Mouse (Mus musculus): ENCODE results near the gene Igf2bp3.

The Igf2bp3 gene

GRCm38 (mm10) chr6:49079313-49079712 is 135.4 kb downstream of the Igf2bp3 start:
- in situ Hi-C loops (cut with MboI; ENCODE audit: low sequenced_read_pairs), result no loop called here

DNA sequence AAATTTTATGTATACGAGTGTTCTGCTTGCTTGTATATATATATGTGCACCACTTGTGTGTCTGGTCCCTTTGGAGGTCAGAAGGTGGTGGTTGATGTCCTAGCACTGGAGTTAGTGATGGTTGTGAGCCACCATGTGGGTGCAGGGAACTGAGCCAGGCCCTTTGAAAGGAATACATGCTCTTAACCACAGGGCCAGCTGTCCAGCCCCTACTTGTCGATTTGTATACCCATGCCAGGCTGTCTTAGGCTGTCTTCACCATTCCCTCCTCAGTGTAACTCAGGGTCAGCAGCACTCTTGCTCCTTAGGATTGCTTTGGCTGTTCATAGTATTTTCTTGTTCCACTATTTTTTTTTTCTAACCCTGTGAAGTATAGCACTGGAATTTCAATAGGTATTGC is 136.9 kb downstream of the Igf2bp3 start:
- in situ Hi-C loops (cut with MboI; ENCODE audit: low sequenced_read_pairs), result no loop called here

GRCm38 (mm10) chr6:49074117-49074490 is 140.7 kb downstream of the Igf2bp3 start:
- in situ Hi-C loops (cut with MboI; ENCODE audit: low sequenced_read_pairs), result loop anchor here (25.0 kb wide), 1 partner anchor 313 kb away; the partner anchor contains the start of gene Stk31

DNA sequence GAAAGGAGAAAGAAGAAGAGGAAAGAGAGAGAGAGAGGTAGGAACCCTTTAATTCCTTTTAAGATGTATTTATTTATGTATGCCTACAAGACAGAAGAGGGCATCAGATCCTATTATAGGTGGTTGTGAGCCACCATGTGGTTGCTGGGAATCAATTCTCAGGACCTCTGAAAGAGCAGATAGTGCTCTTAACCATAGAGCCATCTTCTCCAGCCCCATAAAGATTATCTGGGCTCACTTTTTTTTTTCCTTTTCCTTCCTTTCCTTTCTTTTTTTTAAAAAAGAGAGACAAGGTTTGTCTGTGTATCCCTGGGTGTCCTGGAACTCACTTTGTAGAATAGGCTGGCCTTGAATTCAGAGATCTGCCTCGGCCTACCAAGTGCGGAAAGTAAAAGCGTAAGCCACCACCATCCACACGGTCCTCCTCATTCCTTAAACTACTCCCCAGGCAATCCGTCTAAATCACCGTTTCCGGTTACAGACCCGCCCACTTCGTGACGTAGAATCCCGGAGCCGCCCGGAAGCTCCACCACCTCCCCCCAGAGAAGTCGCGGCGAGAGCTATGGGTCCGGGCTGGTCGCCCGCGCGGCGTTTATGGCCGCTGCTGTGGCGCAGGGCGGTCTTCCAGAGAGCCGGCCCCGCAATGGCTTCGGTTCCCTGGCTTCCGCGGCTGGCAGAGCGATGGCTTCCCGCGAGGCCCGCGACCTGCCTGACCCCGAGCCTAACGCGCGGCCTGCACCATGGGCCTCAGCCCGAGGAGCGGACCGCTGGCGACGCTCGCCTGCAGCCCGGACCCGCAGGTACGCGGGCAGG is 141.2 kb downstream of the Igf2bp3 start, which contains the start of gene Malsu1:
Malsu1 (plus strand) TSS at position 492 of the 813 bp plus-strand sequence.
- in situ Hi-C loops (cut with MboI; ENCODE audit: low sequenced_read_pairs), result loop anchor here (25.0 kb wide), 1 partner anchor 314 kb away; the partner anchor contains the start of gene Stk31

GRCm38 (mm10) chr6:49068361-49068760 is 146.4 kb downstream of the Igf2bp3 start:
- in situ Hi-C loops (cut with MboI; ENCODE audit: low sequenced_read_pairs), result loop anchor here (25.0 kb wide), 1 partner anchor 319 kb away; the partner anchor contains the start of gene Stk31

DNA sequence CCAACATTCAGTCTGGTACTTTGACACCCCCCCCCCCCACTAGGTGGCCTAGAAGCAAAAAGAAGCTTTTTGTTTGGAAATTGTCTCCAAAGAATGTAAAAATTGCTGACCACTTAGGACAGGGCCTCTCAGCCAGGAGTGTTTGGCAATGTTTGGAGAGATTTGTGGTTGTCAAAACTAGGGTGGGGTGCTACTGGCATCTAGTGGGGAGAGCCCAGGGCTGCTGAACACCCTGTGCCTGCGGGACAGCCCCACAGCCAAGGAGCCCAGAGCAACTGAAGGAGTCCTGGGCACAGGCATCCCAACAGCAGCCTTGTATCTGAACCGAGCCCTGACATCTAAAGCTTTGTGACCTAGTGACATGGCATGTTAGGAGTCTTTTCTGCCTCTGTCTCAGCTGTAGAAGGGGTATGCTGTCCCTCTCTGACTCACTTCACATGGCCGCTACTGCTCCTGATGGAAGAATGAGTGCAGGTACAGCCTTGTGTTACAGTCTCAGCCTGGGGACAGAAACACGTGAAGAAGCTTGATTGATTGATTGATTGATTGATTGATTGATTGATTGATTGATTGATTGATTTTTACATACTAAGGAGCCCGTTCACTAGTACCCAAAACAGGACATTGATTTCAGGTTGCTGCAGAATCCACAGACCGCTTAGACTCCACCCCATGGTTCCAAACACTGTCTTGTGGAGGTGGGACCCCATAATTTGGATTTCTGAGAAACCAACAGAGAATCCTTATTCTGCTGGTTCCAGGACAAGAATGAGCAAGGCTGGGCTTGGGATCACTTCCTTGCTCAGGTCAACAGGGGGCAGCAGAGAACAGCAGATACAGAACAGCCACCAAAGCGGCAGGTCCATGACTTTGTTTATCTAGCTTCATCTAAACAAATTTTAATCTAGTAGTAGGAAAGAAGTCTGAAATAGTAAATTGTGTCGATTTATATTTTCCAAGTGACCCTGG is 157.4 kb downstream of the Igf2bp3 start:
- in situ Hi-C loops (cut with MboI; ENCODE audit: low sequenced_read_pairs), result loop anchor here (10.0 to 25.0 kb wide), 2 partner anchors 187 to 330 kb away; partner anchors contain the start of gene Stk31

DNA sequence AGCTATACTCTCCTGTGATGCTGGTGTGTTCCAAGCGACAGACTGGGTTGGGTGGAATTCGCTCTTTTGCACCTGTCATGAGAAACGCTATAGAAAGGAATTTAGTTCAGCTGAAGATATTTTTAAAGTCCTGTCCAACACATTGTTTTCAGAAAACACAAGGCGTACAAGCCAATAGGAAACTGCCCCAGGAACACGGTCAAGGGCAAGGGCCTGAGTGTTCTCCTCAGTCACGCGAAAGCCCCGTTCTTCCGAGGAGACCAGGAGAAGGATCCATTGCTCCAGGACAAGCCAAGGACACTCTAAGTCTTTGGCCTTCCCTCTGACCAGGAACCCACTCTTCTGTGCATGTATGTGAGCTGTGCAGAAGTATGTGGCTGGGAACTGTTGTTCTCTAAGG is 158.7 kb downstream of the Igf2bp3 start:
- in situ Hi-C loops (cut with MboI; ENCODE audit: low sequenced_read_pairs), result loop anchor here (10.0 to 25.0 kb wide), 2 partner anchors 189 to 331 kb away; partner anchors contain the start of gene Stk31

GRCm38 (mm10) chr6:49055256-49055733 is 159.5 kb downstream of the Igf2bp3 start:
- in situ Hi-C loops (cut with MboI; ENCODE audit: low sequenced_read_pairs), result loop anchor here (10.0 to 25.0 kb wide), 2 partner anchors 190 to 332 kb away; partner anchors contain the start of gene Stk31

GRCm38 (mm10) chr6:49052191-49052590 is 162.6 kb downstream of the Igf2bp3 start:
- in situ Hi-C loops (cut with MboI; ENCODE audit: low sequenced_read_pairs), result loop anchor here (10.0 to 25.0 kb wide), 2 partner anchors 193 to 335 kb away; partner anchors contain the start of gene Stk31

DNA sequence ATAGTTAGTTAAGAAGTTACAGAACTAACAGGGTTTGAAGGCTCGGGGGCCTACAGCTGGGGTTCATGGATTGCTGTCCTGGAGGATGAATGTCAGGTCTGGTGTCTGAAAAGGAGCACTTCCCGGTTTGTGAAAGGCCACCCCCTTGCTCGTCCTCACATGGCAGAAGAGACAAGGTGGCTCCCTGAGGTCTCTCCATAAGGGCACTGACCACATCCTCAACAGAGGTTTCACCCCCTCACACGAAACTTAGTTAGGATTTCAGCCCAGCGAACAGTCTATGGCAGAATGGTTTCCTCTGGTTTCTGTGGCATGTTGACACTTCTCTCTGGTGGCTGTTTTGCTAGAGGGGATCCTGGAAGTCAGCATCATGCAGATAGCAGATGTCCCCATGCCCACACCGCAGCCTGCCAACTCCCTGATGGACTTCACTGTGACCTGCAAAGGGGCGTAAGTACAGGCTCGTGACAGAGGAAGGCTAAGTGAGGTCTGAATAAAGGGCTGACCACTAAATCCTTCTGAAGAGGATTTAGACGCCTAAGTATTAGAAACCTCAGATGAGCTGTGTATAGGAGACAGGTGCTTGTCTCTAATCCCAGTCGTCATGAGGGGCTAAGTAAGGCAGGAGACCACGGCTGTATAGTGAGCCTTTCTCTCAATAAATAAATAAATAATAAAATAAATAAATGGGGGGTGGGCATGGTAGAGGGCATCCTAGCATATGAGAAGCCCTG is 163.9 kb downstream of the Igf2bp3 start:
- in situ Hi-C loops (cut with MboI; ENCODE audit: low sequenced_read_pairs), result loop anchor here (10.0 to 25.0 kb wide), 2 partner anchors 194 to 336 kb away; partner anchors contain the start of gene Stk31

DNA sequence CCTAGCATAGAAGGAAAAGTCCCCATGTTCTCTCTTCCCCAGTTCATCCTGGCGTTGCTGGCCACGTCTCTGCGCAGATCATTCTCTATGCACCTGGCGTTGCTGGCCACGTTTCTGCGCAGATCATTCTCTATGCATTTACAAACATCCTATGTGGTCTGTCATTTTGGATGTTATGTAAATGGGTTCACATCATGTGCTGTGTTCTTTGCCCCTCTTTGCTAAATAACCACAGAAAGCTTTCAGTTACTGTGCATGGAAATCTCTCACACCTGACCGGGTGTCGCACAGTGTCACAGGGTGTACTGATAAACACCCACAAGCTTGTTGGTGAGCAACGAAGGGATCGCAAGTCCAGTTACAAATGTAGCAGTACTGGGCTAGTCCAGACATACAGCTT is 166.4 kb downstream of the Igf2bp3 start:
- in situ Hi-C loops (cut with MboI; ENCODE audit: low sequenced_read_pairs), result no loop called here

DNA sequence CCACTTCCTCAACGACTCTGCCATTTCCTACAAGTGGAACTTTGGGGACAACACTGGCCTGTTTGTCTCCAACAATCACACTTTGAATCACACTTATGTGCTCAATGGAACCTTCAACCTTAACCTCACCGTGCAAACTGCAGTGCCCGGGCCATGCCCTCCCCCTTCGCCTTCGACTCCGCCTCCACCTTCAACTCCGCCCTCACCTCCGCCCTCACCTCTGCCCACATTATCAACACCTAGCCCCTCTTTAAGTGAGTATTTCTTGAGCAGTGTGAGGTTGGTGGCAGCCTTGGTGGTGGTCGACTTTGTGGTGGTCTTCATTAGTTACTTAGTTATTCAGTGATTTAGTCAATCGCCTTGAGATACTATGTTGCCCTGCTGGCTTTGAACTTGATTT is 166.9 kb downstream of the Igf2bp3 start:
- in situ Hi-C loops (cut with MboI; ENCODE audit: low sequenced_read_pairs), result no loop called here

- in situ Hi-C loops (cut with MboI; ENCODE audit: low sequenced_read_pairs), result no loop called here
Measured at GRCm38 (mm10) chr6:49046976-49047375, 167.8 kb downstream of the Igf2bp3 start.

DNA sequence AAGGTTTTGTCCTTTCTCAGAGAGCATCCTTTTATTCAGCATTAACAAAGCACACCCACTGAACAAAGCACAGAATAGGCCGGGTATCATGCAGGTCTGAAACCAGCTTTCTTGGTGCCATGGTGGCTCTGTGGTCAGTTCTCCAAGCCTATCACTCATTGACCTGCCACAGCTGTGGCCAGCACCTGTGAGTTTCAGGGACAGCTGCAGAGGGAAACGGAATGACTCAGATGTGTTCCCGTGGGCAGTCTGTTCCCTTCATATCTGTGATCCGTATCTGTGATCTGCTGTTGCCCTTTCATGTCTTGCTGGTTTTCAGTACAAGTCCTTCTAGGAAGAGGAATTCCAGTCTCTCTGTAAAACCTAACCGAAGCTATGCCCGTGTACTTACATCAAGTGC is 168.3 kb downstream of the Igf2bp3 start:
- in situ Hi-C loops (cut with MboI; ENCODE audit: low sequenced_read_pairs), result no loop called here

DNA sequence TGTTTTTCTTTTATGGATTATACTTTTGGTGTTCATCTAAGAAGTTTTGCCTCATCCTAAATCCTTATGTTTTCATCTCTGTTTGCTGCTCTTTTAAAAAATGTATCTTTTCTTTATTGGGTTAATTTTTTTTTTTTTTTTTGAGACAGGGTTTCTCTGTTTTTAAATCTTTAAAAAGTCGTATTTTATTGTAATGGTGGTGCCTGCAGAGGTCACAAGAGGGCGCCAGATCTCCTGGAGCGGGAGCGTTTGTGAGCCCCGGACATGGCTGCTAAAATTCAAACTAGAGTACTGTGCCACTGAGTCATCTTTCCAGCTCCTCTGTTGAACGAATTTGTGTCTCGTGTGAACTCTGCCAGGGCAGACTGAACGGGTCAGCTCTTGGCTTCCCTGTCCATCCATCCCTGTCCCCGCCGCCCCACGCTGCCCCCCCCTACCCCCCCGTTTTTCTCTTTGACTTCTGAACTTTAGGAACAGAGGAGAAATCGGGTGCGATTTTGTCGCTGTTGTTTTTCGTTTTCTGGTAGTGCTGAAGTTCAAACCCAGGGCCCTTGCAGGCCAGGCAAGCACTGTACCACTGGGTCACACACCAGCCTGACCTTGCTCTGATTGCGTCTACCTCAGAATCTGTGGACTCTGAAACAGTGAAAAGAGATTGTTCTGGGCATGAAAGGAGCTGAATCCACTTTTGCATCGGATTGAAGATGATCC is 175.1 kb downstream of the Igf2bp3 start:
- in situ Hi-C loops (cut with MboI; ENCODE audit: low sequenced_read_pairs), result no loop called here

DNA sequence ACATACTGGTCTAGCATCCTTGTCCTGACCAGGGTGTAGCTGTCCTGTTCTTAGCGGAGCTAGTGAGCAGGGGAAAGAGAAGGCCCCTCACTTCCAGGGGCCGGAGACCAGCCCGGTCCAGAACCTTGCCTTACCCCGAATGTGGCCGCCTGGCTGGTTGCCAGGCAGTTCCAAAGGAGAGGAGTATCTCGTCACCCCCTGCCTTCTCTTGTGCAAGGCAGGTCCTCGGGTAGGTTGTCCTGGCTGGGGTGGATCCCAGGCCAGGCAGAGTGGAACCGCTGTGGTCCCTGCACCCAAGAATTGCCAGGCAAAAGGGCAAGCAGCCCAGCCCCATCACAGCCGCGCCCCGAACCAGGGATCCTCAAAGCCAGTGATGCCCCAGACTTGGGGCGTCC is 177.5 kb downstream of the Igf2bp3 start:
- in situ Hi-C loops (cut with MboI; ENCODE audit: low sequenced_read_pairs), result no loop called here

DNA sequence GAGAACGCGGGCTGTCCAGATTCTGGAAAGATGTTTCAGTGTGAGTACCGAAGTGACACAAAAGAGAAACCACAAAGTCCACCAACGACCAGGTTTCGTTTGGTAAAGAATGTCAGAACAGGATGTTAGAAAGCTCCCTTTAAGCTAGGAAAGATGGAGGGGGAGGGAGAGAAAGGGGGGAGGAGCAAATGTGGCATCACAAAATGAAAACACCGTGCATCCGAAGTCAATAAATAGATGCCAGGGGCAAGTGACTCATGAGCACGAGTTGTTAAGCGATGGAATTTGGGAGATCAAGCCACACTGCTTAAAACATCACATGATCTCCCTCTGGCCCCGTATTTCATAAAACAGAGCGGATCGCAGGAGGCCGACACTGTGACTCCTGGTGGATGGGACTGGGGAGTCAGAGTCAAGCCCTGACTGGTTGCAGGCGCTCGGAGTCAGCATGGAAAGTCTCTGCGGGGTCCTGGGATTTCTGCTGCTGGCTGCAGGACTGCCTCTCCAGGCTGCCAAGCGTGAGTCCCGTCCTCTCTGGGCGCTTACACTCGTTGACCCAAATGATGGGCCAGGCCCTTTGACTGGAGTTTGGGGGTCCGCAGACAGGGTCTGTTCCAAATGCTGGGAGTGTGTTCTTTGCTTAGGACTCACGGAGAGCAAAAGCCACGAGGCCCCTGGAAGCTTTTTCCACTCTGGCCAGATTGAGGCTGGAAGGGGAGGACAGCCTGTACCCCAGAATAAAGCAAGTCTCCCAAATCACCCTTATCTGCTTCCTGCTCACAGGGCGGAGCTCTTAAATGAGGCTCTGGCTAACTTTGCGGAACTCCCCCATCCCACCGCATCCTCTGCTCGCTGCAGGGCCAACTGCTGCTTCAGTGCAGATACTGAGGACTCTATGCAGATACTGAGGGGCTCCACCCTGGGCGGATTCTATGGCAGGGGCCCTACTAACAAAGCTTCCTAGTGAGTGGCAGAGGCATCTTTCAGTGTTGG is 178.2 kb downstream of the Igf2bp3 start, which contains the start of gene Gpnmb:
Gpnmb (plus strand) TSS at position 272 of the 993 bp plus-strand sequence.
- in situ Hi-C loops (cut with MboI; ENCODE audit: low sequenced_read_pairs), result no loop called here

All from CH12F3 (cell line).